Mouse (Mus musculus): ENCODE data around the gene Eif4e2. TPM values are rescaled to one million over a fixed set of nuclear protein-coding genes. Genes with fewer than 3 reads are reported as not detected.

Eif4e2 gene
- polyA plus RNA-seq, 1 experiment from 2014 or later, result 101 TPM

DNA sequence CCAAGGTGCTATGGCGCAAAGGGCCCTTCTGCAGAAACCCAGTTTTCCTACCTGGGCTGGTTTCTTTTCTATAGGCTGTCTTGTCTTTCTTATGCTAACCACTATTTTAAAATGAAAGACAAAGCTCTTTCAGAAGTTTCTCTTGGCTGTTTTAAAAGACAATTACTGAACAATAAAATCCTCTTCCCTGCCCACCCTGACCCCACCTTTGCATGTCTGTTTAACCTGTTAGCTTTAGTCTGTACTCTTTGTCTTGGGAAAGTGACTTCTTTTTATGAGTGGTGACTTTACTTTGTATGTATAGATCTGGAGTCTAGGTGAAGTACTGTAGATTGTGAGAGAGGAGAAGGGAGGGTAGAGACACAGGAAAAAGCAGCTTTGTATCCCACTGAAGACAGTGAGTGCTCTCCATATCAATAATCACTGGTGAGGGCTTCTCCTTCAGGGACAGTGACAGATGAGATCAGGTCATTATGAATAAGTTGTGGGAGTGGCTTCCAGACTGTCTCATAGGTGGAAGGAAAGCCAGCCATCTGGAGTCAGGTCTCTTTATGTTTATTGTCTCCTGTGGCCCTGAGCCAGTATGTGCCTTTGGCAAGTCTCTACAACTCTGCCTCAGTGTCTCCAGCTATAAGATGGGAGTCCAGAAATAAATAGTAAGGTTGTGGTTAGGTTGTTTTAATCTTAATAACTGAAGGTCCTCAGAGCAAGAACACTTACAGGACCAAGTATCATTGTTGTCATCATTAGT, 12.9 kb downstream of the Eif4e2 start:
- no peak for ATAC-seq (ENCODE audit: insufficient number of reproducible peaks, insufficient read depth, low FRiP score, low read depth)
- H3K27ac ChIP-seq (replicated peaks in 1 of 2; ENCODE audit: control insufficient read depth in 1 of 2, insufficient read depth in 1 of 2, low read depth in 2 of 2, low read length in 2 of 2), result no peak overlapping the region
- H3K4me3 ChIP-seq (ENCODE audit: control insufficient read depth in 1 of 2, insufficient read depth in 1 of 2, low read depth in 1 of 2, low read length in 2 of 2), result no peak overlapping the region
- no peak overlapping the region for H3K4me2 ChIP-seq (ENCODE audit: low read length)
- H3K36me3 ChIP-seq (ENCODE audit: control insufficient read depth, insufficient read depth, low read length), result peaks cover 97% of the 10 kb centered on the region
- H3K9me3 ChIP-seq (ENCODE audit: control insufficient read depth, low read length), result no peaks in the 10 kb centered on the region
- H3K27me3 ChIP-seq (ENCODE audit: control insufficient read depth, insufficient read depth, low read length), result no peaks in the 10 kb centered on the region
- H3K9ac ChIP-seq (ENCODE audit: low read length), result no peak overlapping the region
- no peaks in the 10 kb centered on the region for H3K4me1 ChIP-seq (ENCODE audit: control insufficient read depth in 2 of 2, insufficient read depth in 2 of 2, low read length in 2 of 2)
- WGBS, result 95% methylated on average over 1 of the region's 1 CpGs

DNA sequence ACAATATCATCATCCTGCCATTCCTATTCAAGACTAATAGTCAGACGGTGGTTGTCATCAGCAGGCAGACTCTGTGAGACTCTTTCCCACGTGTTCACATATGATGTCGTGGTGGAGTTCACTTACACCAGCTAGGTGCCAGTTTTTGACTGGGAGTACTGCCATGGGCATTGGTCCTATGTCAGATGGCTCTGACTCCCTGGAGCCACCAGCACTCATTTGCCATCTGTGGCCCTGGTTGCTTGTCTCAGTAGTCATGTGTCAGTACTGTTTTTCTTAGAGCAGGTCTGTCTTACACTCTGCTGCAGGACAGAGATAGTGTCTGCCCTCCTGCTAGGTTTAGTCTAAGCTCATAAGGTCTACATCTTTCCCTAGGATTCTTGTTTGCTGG, 13.4 kb downstream of the Eif4e2 start:
- no peak overlapping the region for H3K27ac ChIP-seq (replicated peaks in 1 of 2; ENCODE audit: control insufficient read depth in 1 of 2, insufficient read depth in 1 of 2, low read depth in 2 of 2, low read length in 2 of 2)
- no peaks in the 10 kb centered on the region for H3K9me3 ChIP-seq (ENCODE audit: control insufficient read depth, low read length)
- H3K4me2 ChIP-seq (ENCODE audit: low read length), result no peak overlapping the region
- H3K4me1 ChIP-seq (ENCODE audit: control insufficient read depth in 2 of 2, insufficient read depth in 2 of 2, low read length in 2 of 2), result no peaks in the 10 kb centered on the region
- peaks cover 97% of the 10 kb centered on the region for H3K36me3 ChIP-seq (ENCODE audit: control insufficient read depth, insufficient read depth, low read length)
- no peaks in the 10 kb centered on the region for H3K27me3 ChIP-seq (ENCODE audit: control insufficient read depth, insufficient read depth, low read length)
- no peak overlapping the region for H3K4me3 ChIP-seq (ENCODE audit: control insufficient read depth in 1 of 2, insufficient read depth in 1 of 2, low read depth in 1 of 2, low read length in 2 of 2)
- no peak for ATAC-seq (ENCODE audit: insufficient number of reproducible peaks, insufficient read depth, low FRiP score, low read depth)
- no peak overlapping the region for H3K9ac ChIP-seq (ENCODE audit: low read length)
- WGBS, result 91% methylated on average over 3 of the region's 3 CpGs

DNA sequence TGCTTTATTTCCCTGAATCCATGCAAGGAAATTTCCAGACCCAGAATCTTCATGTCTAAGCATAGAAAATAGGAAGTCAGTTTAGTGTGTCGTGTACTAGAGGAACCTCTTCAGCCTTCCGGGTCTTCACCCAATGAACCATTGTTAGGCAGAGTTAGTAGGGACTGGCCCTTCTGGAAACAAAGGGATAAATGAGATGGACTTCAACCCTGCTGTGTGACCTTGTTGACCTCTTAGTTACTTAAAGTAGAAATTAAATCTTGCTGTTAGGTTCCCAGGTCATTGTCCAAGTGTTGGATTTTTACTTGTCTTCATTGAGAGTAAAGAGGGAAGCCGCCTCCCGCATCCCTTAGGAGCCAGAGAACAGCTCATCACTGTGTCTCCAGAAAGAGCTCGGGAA, 16.9 kb downstream of the Eif4e2 start:
- Histone ChIP-seq H3K36me3 (ENCODE audit: control insufficient read depth, insufficient read depth, low read length) (peaks cover 98% of the 10 kb centered on the region), H3K4me3 (ENCODE audit: control insufficient read depth in 1 of 2, insufficient read depth in 1 of 2, low read depth in 1 of 2, low read length in 2 of 2) (no peak overlapping the region), H3K4me2 (ENCODE audit: low read length) (no peak overlapping the region), H3K27me3 (ENCODE audit: control insufficient read depth, insufficient read depth, low read length) (no peaks in the 10 kb centered on the region), H3K9ac (ENCODE audit: low read length) (no peak overlapping the region), H3K27ac (replicated peaks in 1 of 2; ENCODE audit: control insufficient read depth in 1 of 2, insufficient read depth in 1 of 2, low read depth in 2 of 2, low read length in 2 of 2) (no peak overlapping the region), H3K9me3 (ENCODE audit: control insufficient read depth, low read length) (no peaks in the 10 kb centered on the region), H3K4me1 (ENCODE audit: control insufficient read depth in 2 of 2, insufficient read depth in 2 of 2, low read length in 2 of 2) (no peaks in the 10 kb centered on the region)
- ATAC-seq (ENCODE audit: insufficient number of reproducible peaks, insufficient read depth, low FRiP score, low read depth), result no peak
- 90% methylated on average over 5 of the region's 5 CpGs for WGBS

DNA sequence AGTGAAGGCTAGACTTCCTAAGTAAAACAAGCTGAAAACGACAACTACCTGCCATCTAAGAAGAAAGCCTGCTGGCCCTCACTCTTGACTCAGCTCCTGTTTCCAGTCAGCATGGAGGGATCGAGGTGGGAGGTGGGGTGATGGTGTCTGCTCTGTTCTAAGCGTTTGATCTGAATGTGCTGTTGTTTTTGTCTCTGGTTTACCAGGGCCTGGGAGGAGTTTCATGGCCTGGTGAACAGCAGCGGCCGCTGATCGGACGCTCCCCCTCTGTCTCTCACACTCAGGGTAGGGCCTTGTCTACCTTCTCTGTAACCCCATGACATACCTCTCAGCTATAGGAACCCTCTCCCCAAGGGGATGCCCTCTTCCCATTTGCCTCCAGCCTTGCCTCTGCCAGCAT, 18.5 kb downstream of the Eif4e2 start:
- Histone ChIP-seq H3K9me3 (ENCODE audit: control insufficient read depth, low read length) (no peaks in the 10 kb centered on the region), H3K4me2 (ENCODE audit: low read length) (no peak overlapping the region), H3K4me1 (ENCODE audit: control insufficient read depth in 2 of 2, insufficient read depth in 2 of 2, low read length in 2 of 2) (no peaks in the 10 kb centered on the region), H3K27me3 (ENCODE audit: control insufficient read depth, insufficient read depth, low read length) (no peaks in the 10 kb centered on the region), H3K36me3 (ENCODE audit: control insufficient read depth, insufficient read depth, low read length) (peaks cover 97% of the 10 kb centered on the region), H3K27ac (replicated peaks in 1 of 2; ENCODE audit: control insufficient read depth in 1 of 2, insufficient read depth in 1 of 2, low read depth in 2 of 2, low read length in 2 of 2) (no peak overlapping the region), H3K9ac (ENCODE audit: low read length) (no peak overlapping the region), H3K4me3 (ENCODE audit: control insufficient read depth in 1 of 2, insufficient read depth in 1 of 2, low read depth in 1 of 2, low read length in 2 of 2) (no peak overlapping the region)
- no peak for ATAC-seq (ENCODE audit: insufficient number of reproducible peaks, insufficient read depth, low FRiP score, low read depth)
- 80% methylated on average over 7 of the region's 7 CpGs for WGBS

DNA sequence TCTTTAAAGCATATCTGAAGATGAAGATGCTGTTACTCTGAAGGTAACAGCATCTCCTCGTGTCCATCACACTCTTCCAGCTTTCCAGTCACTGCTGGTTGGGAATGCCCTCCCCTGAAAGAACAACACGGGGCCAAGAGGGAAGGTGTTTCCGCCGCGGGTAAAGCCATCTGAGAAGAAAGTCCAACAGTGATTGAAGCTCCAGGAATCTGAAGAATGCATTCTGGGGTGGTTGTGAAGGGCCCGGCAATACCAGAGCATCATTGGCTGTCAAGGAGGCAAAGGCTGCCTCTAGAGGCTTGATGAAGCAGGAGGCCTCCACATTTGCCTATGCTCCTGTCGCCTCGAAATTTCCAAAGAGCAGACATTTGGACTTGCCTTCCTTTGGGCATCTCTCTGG, 25.3 kb downstream of the Eif4e2 start:
- ATAC-seq (ENCODE audit: insufficient number of reproducible peaks, insufficient read depth, low FRiP score, low read depth), result no peak
- no peaks in the 10 kb centered on the region for H3K27me3 ChIP-seq (ENCODE audit: control insufficient read depth, insufficient read depth, low read length)
- H3K9ac ChIP-seq (ENCODE audit: low read length), result no peak overlapping the region
- no peak overlapping the region for H3K4me3 ChIP-seq (ENCODE audit: control insufficient read depth in 1 of 2, insufficient read depth in 1 of 2, low read depth in 1 of 2, low read length in 2 of 2)
- 29% methylated on average over 8 of the region's 8 CpGs for WGBS
- no peak overlapping the region for H3K4me2 ChIP-seq (ENCODE audit: low read length)
- H3K27ac ChIP-seq (replicated peaks in 1 of 2; ENCODE audit: control insufficient read depth in 1 of 2, insufficient read depth in 1 of 2, low read depth in 2 of 2, low read length in 2 of 2), result no peak overlapping the region
- peaks cover 53% of the 10 kb centered on the region for H3K36me3 ChIP-seq (ENCODE audit: control insufficient read depth, insufficient read depth, low read length)
- H3K4me1 ChIP-seq (ENCODE audit: control insufficient read depth in 2 of 2, insufficient read depth in 2 of 2, low read length in 2 of 2), result peaks cover 3 to 5% of the 10 kb centered on the region in 2 experiments; a peak in 1 of 4 replicates
- no peaks in the 10 kb centered on the region for H3K9me3 ChIP-seq (ENCODE audit: control insufficient read depth, low read length)

DNA sequence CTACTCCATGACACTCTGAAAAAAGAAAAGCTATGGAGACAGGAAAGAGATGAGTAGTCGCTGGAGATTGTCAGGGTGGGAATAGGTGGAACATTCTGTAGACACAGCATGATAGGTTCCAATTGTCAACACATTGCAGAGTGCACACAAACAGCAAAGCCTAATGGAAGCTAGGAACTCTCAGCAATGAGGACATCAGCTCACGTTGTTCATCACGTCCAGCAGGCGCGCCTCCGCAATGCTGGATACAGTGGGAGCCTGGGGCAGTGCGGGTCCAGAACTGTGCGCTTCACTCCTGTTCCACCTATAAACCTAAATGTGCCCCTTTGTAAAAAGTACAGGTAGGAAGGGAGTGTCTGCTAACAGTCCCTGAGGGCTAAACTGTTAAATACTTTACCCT, 29.3 kb downstream of the Eif4e2 start:
- no peak overlapping the region for H3K4me3 ChIP-seq (ENCODE audit: control insufficient read depth in 1 of 2, insufficient read depth in 1 of 2, low read depth in 1 of 2, low read length in 2 of 2)
- ATAC-seq (ENCODE audit: insufficient number of reproducible peaks, insufficient read depth, low FRiP score, low read depth), result no peak
- peaks cover 15% of the 10 kb centered on the region for H3K36me3 ChIP-seq (ENCODE audit: control insufficient read depth, insufficient read depth, low read length)
- H3K4me2 ChIP-seq (ENCODE audit: low read length), result no peak overlapping the region
- no peak overlapping the region for H3K9ac ChIP-seq (ENCODE audit: low read length)
- H3K4me1 ChIP-seq (ENCODE audit: control insufficient read depth in 2 of 2, insufficient read depth in 2 of 2, low read length in 2 of 2), result peaks cover 3 to 5% of the 10 kb centered on the region in 2 experiments; a peak in 1 of 4 replicates
- no peaks in the 10 kb centered on the region for H3K9me3 ChIP-seq (ENCODE audit: control insufficient read depth, low read length)
- no peak overlapping the region for H3K27ac ChIP-seq (replicated peaks in 1 of 2; ENCODE audit: control insufficient read depth in 1 of 2, insufficient read depth in 1 of 2, low read depth in 2 of 2, low read length in 2 of 2)
- WGBS, result 82% methylated on average over 8 of the region's 8 CpGs
- H3K27me3 ChIP-seq (ENCODE audit: control insufficient read depth, insufficient read depth, low read length), result no peaks in the 10 kb centered on the region

DNA sequence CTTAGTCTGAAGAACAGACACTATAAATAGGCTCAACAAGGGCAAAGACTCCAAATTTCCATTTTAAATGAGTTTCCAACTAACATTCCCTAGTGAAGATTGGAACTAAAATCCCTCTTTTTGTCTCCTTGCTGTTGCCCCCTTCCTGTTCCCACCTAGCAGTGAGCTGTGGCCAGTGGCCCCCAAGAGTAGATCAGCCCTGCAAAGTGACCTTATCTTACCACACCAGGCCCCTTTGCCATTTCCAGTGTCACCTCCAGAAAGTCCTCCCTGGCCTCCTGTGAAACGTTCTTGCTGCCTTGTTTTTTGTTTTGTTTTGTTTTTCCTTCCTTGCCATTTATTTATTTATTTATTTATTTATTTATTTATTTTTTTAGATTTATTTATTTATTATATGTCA, 31.7 kb downstream of the Eif4e2 start:
- no peak for ATAC-seq (ENCODE audit: insufficient number of reproducible peaks, insufficient read depth, low FRiP score, low read depth)
- H3K9ac ChIP-seq (ENCODE audit: low read length), result no peak overlapping the region
- H3K9me3 ChIP-seq (ENCODE audit: control insufficient read depth, low read length), result no peaks in the 10 kb centered on the region
- H3K27me3 ChIP-seq (ENCODE audit: control insufficient read depth, insufficient read depth, low read length), result no peaks in the 10 kb centered on the region
- no peaks in the 10 kb centered on the region for H3K4me1 ChIP-seq (ENCODE audit: control insufficient read depth in 2 of 2, insufficient read depth in 2 of 2, low read length in 2 of 2)
- WGBS, result 19% methylated on average over 1 of the region's 1 CpGs
- no peak overlapping the region for H3K4me3 ChIP-seq (ENCODE audit: control insufficient read depth in 1 of 2, insufficient read depth in 1 of 2, low read depth in 1 of 2, low read length in 2 of 2)
- no peaks in the 10 kb centered on the region for H3K36me3 ChIP-seq (ENCODE audit: control insufficient read depth, insufficient read depth, low read length)
- no peak overlapping the region for H3K27ac ChIP-seq (replicated peaks in 1 of 2; ENCODE audit: control insufficient read depth in 1 of 2, insufficient read depth in 1 of 2, low read depth in 2 of 2, low read length in 2 of 2)
- no peak overlapping the region for H3K4me2 ChIP-seq (ENCODE audit: low read length)
